Mouse (Mus musculus) hindbrain, embryonic 16.5 days (tissue): ENCODE results near the gene Nt5c2. TPM values are rescaled to one million over a fixed set of nuclear protein-coding genes. Genes with fewer than 3 reads are reported as not detected.
"Not testable (repeated sequence)": the region's sequence is repeated elsewhere in the genome, so short reads cannot be mapped to it uniquely, and the experiment has no call there.

Experiments
- ATAC-seq: fragments of 200-750 bp; cut with Nextera tagmentation; 2 replicates; pipeline ENCODE4 v1.8.0; 2017; ENCODE audit warnings: moderate TSS enrichment, moderate library complexity
- H3K27ac ChIP-seq: fragments of 300-500 bp; sonication (generic); 2 replicates; pipeline ENCODE4 v1.5.1; 2014; ENCODE audit warnings: low read depth, mild to moderate bottlenecking, control low read depth, low read length, moderate library complexity
- H3K27me3 ChIP-seq: fragments of 300-500 bp; sonication (generic); replicated peaks from 2 replicates; pipeline ENCODE4 v1.6.1; 2014; ENCODE audit warnings: low read length; ENCODE audit not compliant: control insufficient read depth, insufficient read depth
- H3K36me3 ChIP-seq: fragments of 300-500 bp; sonication (generic); 2 replicates; pipeline ENCODE4 v1.6.1; 2014; ENCODE audit warnings: mild to moderate bottlenecking, low read length, moderate library complexity, mixed read lengths; ENCODE audit not compliant: control insufficient read depth, insufficient read depth
- H3K4me1 ChIP-seq: fragments of 300-500 bp; sonication (generic); 2 replicates; pipeline ENCODE4 v1.6.1; 2014; ENCODE audit warnings: low read depth, low read length; ENCODE audit not compliant: control insufficient read depth, insufficient read depth
- H3K4me2 ChIP-seq: fragments of 300-500 bp; sonication (generic); 2 replicates; pipeline ENCODE4 v1.6.1; 2014; ENCODE audit warnings: mild to moderate bottlenecking, low read length, control low read depth, moderate library complexity
- H3K4me3 ChIP-seq: fragments of 300-500 bp; sonication (generic); 2 replicates; pipeline ENCODE4 v1.5.1; 2014; ENCODE audit warnings: mild to moderate bottlenecking, low read length, control low read depth, moderate library complexity
- H3K9ac ChIP-seq: fragments of 300-500 bp; sonication (generic); 2 replicates; pipeline ENCODE4 v1.6.1; 2014; ENCODE audit warnings: low read depth, mild to moderate bottlenecking, control low read depth, low read length, moderate library complexity
- H3K9me3 ChIP-seq: fragments of 300-500 bp; sonication (generic); 2 replicates; pipeline ENCODE4 v1.6.1; 2014; ENCODE audit warnings: mild to moderate bottlenecking, low read length, moderate library complexity; ENCODE audit not compliant: control insufficient read depth
- WGBS: fragments of 180-500 bp; shearing (Covaris S2); extraction: QIAGEN DNeasy Blood & Tissue Kit; methylation state at CpG from one replicate; pipeline ENCODE4 v1.1.7; 2014; 5-methylcytosine and 5-hydroxymethylcytosine counted together
- polyA plus RNA-seq: library from polyadenylated mRNA; unstranded; fragments of >200 nt; fragmentation: Nextera tagmentation; extraction: Ambion mirVana; gene quantifications from 2 replicates; pipeline ENCODE4 v1.2.1, GENCODE M21; 2015

The Nt5c2 gene
- polyA plus RNA-seq, 1 experiment from 2014 or later = 77.6 TPM

GRCm38 (mm10) chr19:47013340-47014158 is 1.4 kb downstream of the Nt5c2 start:
- no peak for ATAC-seq
- WGBS = 6% methylated on average over 20 of the region's 20 CpGs
- peak overlapping the region; percentile 91 for H3K9ac ChIP-seq
- H3K4me2 ChIP-seq = peak overlapping the region; percentile 69
- peaks cover 2% of the 10 kb centered on the region for H3K27me3 ChIP-seq
- peaks cover 4% of the 10 kb centered on the region for H3K4me1 ChIP-seq
- no peaks in the 10 kb centered on the region for H3K9me3 ChIP-seq
- peak overlapping the region; percentile 85 for H3K4me3 ChIP-seq
- H3K36me3 ChIP-seq = no peaks in the 10 kb centered on the region
- H3K27ac ChIP-seq = peak overlapping the region; percentile 96

DNA sequence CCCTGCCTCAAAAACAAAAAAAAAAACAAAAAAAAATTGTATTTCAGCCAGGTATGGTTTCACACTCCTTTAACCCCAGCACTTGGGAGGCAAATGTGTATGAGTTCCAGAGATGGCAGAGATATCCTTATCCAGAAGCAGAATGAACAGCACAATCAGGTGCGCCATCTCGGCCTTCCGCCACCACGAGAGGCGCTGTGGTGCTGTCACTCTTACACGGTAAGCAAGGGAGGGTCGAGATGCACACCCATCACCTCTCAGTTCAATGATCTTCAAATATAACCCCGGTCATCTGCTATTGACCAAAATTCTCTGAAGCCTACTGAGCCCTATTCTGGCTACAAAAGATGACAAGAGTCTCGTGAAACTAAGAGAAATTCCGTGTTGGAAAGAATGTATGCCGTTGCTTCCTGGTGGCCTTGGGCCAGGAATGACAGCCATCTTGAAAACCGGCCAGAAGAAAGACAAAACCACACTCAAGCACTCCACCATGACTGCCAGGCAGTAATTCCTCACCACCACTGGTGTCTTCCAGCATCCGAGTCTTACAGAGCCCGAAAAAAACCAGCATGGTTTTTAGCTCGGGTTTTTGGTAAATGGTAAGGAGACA is 2.3 kb downstream of the Nt5c2 start:
- H3K4me2 ChIP-seq = no peak overlapping the region; the same call in 1 of the 2 replicates
- no peaks in the 10 kb centered on the region for H3K9me3 ChIP-seq
- no peak for ATAC-seq
- no peak overlapping the region for H3K9ac ChIP-seq
- no peaks in the 10 kb centered on the region for H3K36me3 ChIP-seq
- H3K27ac ChIP-seq = no peak overlapping the region
- no peak overlapping the region for H3K4me3 ChIP-seq
- WGBS = 86% methylated on average over 15 of the region's 15 CpGs
- peaks cover 4% of the 10 kb centered on the region for H3K4me1 ChIP-seq
- H3K27me3 ChIP-seq = peaks cover 2% of the 10 kb centered on the region

- no peak for ATAC-seq
- peaks cover 4% of the 10 kb centered on the region for H3K4me1 ChIP-seq
- no peaks in the 10 kb centered on the region for H3K36me3 ChIP-seq
- H3K27ac ChIP-seq = no peak overlapping the region
- peaks cover 2% of the 10 kb centered on the region for H3K27me3 ChIP-seq
- no peak overlapping the region for H3K4me2 ChIP-seq
- H3K9ac ChIP-seq = no peak overlapping the region
- 93% methylated on average over 5 of the region's 5 CpGs for WGBS
- no peaks in the 10 kb centered on the region for H3K9me3 ChIP-seq
- H3K4me3 ChIP-seq = no peak overlapping the region
Observed at GRCm38 (mm10) chr19:47009943-47010342, 5.0 kb downstream of the Nt5c2 start.

DNA sequence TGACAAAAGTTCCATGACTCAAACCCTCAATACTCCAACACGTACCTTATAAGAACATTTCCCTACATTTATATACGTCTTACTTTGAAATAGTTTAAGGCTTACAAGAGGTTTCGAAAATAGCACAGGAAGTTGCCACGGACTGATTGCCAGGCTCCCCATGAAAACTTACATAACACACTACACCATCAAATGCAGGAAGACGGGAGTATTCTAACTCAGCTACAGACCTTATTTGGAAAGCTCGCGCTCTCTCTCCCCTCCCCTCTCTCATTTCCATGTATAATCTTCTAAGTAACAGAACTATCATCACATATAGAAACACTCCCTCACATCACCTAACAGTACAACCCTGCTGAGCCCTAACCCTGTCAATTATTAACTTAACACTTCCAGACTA is 5.5 kb downstream of the Nt5c2 start:
- Histone ChIP-seq H3K4me3 (no peak overlapping the region), H3K4me1 (peaks cover 4% of the 10 kb centered on the region), H3K36me3 (no peaks in the 10 kb centered on the region), H3K9me3 (no peaks in the 10 kb centered on the region), H3K4me2 (no peak overlapping the region), H3K27me3 (peaks cover 1% of the 10 kb centered on the region), H3K9ac (no peak overlapping the region), H3K27ac (no peak overlapping the region)
- 88% methylated on average over 7 of the region's 7 CpGs for WGBS
- ATAC-seq = no peak

- H3K36me3 ChIP-seq = no peaks in the 10 kb centered on the region
- no peak for ATAC-seq
Observed at GRCm38 (mm10) chr19:47006321-47006720, 8.6 kb downstream of the Nt5c2 start.

DNA sequence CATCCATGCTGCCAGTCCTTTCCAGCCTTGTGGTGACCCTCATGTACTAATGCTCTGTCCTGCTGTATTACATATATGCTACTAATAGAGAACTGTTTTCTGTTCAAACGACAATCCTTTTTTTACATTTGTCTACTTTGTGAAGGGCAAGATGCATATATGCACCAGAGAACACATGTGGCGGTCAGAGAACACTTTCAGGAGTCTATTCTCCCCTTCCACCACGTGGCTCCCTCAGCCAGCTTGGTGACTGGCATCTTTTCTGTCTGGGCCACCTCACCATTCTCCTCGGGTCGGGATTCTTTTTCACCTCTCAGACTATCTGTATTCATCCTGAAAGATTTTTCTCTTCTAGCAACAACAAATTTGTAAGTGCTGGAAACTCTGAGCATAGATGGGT is 9.1 kb downstream of the Nt5c2 start:
- Histone ChIP-seq H3K4me3 (no peak overlapping the region), H3K27me3 (no peaks in the 10 kb centered on the region), H3K9ac (no peak overlapping the region), H3K36me3 (no peaks in the 10 kb centered on the region), H3K9me3 (no peaks in the 10 kb centered on the region), H3K4me1 (no peaks in the 10 kb centered on the region), H3K27ac (no peak overlapping the region), H3K4me2 (no peak overlapping the region)
- ATAC-seq = no peak
- WGBS = 55% methylated on average over 5 of the region's 5 CpGs

More at GRCm38 (mm10) chr19:47006321-47006720, 8.6 kb downstream of the Nt5c2 start:
- no peaks in the 10 kb centered on the region for H3K4me1 ChIP-seq
- H3K9ac ChIP-seq = no peak overlapping the region
- WGBS = under 1% methylated on average over 4 of the region's 4 CpGs
- no peaks in the 10 kb centered on the region for H3K9me3 ChIP-seq
- H3K27me3 ChIP-seq = no peaks in the 10 kb centered on the region
- no peak overlapping the region for H3K4me2 ChIP-seq
- no peak overlapping the region for H3K27ac ChIP-seq
- H3K4me3 ChIP-seq = no peak overlapping the region

GRCm38 (mm10) chr19:47003742-47004511 is 11.0 kb downstream of the Nt5c2 start:
- no peaks in the 10 kb centered on the region for H3K9me3 ChIP-seq
- H3K27ac ChIP-seq = no peak overlapping the region
- 81% methylated on average over 6 of the region's 6 CpGs for WGBS
- no peak overlapping the region for H3K9ac ChIP-seq
- H3K27me3 ChIP-seq = no peaks in the 10 kb centered on the region
- H3K4me2 ChIP-seq = no peak overlapping the region
- no peak for ATAC-seq
- H3K36me3 ChIP-seq = no peaks in the 10 kb centered on the region
- no peak overlapping the region for H3K4me3 ChIP-seq
- no peaks in the 10 kb centered on the region for H3K4me1 ChIP-seq

DNA sequence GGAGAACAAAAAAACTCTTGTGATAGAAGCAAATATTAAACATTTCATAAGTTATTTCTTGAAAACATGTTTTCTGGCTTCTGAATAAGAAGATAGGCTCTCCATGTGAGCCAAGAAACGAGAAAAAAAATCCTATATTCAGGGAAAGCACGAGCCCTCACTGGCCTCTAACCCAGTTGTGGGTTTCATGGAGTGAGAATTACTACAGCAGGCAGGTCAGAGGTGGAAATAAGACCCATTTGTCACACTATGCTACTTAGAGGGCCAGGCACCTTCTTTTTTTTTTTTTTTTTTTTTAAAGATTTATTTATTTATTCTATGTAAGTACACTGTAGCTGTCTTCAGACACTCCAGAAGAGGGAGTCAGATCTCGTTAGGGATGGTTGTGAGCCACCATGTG is 14.6 kb downstream of the Nt5c2 start:
- H3K4me3 ChIP-seq, H3K27ac ChIP-seq, H3K27me3 ChIP-seq, ATAC-seq, H3K4me1 ChIP-seq, H3K4me2 ChIP-seq, H3K9me3 ChIP-seq, H3K36me3 ChIP-seq, H3K9ac ChIP-seq: not testable (repeated sequence)
- WGBS = 83% methylated on average over 2 of the region's 3 CpGs

- no peaks in the 10 kb centered on the region for H3K27me3 ChIP-seq
- ATAC-seq = no peak
- no peaks in the 10 kb centered on the region for H3K9me3 ChIP-seq
- H3K27ac ChIP-seq = no peak overlapping the region
- H3K4me1 ChIP-seq = no peaks in the 10 kb centered on the region
- no peak overlapping the region for H3K9ac ChIP-seq
- no peaks in the 10 kb centered on the region for H3K36me3 ChIP-seq
- no peak overlapping the region for H3K4me3 ChIP-seq
- 85% methylated on average over 6 of the region's 6 CpGs for WGBS
- H3K4me2 ChIP-seq = no peak overlapping the region
Observed at GRCm38 (mm10) chr19:46999753-47000152, 15.2 kb downstream of the Nt5c2 start.
